Mouse (Mus musculus) sigmoid colon, adult 10 weeks (tissue): ENCODE results near the gene Ube2h. TPM values are rescaled to one million over a fixed set of nuclear protein-coding genes. Genes with fewer than 3 reads are reported as not detected.

Experiments
- polyA plus RNA-seq: library from polyadenylated mRNA; stranded (reverse); fragments of 350-450 nt; fragmentation: Illumina TruSeq; extraction: RNeasy Lipid Tissue Mini Kit (QIAGEN cat#74804); gene quantifications from one replicate; pipeline ENCODE4 v1.2.3, GENCODE M21; 2014; ENCODE audit warnings: low read depth, low replicate concordance

The Ube2h gene
- 66.2 TPM for polyA plus RNA-seq

GRCm38 (mm10) chr6:30304399-30304917 is at the start of gene Ube2h:
Gene Ube2h (minus strand): TSS chr6:30304539.

Other genes with a start within 250 kb of the Ube2h start
- 2.3 TPM for gene Zc3hc1, start 86.5 kb upstream of the Ube2h start, polyA plus RNA-seq
- gene Klhdc10, start 97.3 kb upstream of the Ube2h start, polyA plus RNA-seq, result 38.2 TPM
- gene Tmem209, start 205.2 kb upstream of the Ube2h start, polyA plus RNA-seq, result 44.8 TPM
- not detected for gene Ssmem1, start 205.3 kb upstream of the Ube2h start, polyA plus RNA-seq
- 7.4 TPM for gene Cpa2, start 237.0 kb upstream of the Ube2h start, polyA plus RNA-seq